Mouse (Mus musculus) lung, postnatal 36 days (tissue): ENCODE measurements around the gene Kcnq1.
A peak's percentile ranks its signal among the peaks of the same experiment; 100 is the strongest.

Source experiments
- DNase-seq: peaks from one replicate; pipeline ENCODE4 v3.0.0; 2022; ENCODE audit warnings: mixed read lengths

Kcnq1 gene

DNA sequence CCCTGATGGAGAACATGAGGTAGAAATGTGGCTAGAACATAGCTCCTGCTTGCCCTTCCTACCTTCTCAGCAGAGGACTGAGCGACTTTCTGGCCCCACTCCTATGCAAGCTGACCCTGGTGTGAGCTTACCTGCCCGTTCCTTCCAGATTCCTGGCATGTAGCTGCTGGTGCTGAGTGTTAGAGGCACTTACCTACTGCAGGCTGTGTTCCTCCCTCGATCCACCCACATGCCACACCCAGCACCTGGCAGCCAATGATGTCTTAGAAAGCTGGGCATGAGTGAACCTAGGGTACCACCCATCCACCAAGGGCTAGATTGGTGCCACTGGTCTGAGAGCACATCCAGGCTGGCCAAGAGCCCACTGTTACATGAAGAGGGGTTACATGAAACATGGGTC lies 12.3 kb upstream of the Kcnq1 start:
- no peak for DNase-seq

DNA sequence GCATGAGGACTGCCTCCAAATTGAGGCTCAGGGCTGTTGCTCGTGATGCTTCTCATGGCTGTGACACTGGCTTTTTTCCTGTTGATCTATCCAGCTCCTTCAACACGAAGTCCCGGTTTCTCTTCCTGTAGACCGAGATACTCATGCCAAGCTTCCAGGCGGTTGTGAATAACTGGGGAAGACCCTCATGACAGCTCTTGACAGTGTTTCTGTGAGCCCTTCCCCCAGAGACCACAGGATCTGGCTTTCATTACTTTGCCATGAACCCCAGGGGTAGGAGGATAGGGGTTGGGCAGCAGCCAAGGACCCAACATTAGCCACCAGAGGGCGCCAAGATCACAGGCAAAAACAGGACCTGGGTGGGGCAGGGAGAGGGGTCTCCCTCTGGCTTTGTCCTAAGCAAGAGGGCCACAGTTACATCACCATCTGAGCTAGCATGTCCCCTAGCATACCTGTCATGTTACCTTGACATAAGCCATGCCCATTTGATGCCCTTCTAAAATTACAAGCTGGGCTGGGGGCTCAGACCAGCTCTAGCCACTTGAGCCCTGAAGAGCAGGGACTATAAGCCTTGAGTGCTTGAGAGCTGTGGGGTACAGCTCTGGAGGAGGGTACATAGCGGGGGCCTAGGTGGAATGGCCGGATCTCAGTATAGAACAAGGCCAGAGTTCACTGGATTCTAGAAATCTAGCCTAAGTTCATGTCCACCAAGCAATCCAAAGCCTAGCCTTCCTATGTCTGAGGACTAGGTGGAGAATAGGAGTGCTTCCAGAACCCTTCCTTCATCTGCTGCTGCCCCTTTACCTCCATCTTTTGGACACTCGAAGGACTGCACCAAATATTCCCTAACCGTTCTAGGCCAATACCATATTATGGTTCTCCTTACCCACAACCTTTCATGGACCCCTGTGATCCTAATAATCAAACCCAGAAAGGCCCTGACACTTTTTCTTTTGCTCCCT lies 11.3 kb upstream of the Kcnq1 start, which contains the start of gene Trpm5:
Trpm5 (minus strand) TSS at position 51 of the 962 bp plus-strand sequence.
- peak; percentile 84 for DNase-seq

DNA sequence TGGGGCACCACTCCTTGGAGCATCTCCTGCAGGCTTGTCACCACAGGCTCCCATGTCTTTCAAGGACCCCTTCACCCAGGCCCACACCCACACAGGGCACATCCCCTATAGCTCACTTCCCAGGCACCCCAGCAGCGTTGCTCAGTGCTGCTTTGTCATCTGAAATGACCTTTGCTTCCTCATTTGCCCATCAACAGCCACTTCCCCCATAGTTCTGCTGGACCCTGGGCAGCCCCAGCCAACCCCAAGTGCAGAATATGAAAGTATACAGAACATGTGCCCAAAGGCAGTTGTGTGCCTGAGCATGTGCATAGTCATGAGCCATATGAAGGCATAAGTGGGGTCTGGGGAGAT lies 10.6 kb upstream of the Kcnq1 start:
- DNase-seq = no peak

DNA sequence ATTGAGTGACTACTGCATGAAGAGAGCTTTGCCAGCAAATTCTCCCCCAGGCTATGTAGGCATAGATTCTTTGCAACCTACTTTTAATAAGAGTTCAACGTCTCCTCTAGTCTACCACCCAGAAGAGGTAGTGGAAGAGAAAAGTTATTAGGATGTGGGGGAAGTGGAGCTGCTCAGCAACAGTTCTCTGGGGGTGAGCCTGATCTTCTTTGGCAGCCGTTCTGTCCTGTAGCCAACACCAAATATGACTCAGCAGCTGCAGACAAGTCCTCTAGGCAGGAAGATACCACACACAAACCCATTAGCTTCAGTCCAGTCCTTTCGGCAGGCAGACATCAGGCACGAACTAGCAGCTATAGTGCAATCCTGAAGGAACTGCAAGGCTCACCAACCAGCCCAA lies 5.4 kb upstream of the Kcnq1 start:
- no peak for DNase-seq

DNA sequence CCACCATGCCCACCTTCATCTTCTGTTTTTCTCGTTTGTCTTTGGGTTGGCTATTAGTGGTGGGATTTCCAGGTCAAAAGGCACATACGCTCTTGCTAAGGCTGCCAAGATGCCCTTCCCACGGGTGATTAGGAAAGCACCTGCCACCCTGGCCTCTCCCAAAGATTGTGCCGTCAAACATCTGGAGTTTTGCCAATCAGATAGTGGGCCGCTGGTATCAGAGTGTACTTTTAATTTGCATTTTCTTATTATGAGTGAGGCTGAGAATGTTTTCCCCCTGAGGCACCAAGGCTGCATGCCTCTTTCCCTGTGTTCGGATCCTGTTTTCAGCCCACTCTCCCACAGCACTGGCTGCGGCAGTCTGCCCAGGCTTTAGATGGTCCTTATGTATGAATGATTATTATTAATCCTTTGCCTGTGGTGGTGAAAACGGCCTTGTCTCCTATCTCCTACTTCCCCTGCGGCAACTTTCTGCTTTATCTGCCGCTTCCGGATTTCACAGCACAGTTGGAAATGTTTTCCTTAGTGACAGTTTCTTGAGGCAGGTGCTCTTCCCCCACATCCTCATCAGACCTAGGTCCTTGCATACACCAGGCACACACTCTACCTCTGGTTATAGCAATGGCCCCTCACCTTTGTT lies 784 bp upstream of the Kcnq1 start:
- DNase-seq = peak; percentile 67

DNA sequence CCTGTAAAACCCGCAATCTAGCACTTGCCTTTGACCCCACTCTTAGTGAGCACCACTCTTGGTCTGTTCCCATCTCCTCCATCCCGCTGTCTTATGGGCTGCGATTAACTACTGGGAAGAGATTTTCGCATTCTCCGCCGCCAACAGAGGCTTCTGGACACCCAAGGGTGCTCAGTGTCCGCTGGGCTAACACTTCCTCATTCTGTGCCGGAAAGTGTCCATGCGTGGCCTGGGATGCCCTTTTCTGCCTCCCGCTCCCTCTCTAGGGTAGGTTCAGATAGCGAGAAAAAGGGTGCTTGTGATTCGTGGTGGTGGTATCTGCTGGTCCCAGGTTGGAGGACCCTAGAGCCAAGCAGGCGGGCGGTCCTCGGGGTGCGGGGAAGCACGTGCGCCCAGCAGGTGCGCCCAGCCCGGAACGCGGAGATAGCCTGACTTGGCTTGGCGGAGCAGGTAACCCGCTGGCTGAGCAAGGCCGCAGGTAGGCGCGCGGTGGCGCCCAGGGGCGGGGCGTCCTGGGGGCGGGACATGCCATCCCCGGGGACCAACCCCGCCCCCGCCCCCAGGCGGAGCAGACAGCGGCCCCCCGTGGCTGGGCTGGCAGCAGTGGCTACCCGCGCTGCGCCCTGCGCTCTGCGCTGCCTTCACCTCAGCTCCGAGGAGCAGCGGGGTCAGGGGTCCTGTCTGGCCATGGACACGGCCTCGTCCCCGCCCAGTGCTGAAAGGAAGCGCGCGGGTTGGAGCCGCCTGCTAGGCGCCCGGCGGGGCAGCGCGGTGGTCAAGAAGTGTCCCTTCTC lies 707 bp downstream of the Kcnq1 start:
- DNase-seq = peak; percentile 89

DNA sequence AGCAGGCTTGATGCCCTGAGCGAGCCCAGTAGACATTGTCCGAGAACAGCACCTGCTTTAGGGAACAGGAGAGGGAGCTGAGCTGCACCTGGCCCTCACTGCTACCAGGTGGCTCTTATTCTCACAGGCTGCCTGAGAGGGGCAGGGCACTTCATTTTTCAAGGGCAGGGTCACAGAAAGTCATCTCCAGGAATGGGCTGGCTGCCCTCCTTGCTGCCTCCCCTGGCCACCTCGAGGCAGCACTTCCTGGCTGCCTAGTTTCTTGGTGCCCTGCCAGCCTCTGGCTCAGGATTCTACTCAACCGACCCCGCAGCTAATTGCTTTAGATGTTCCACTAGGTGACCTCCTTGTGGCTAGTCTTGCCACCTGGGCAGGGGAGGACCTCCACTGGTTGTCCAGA lies 2.0 kb downstream of the Kcnq1 start:
- DNase-seq = peak; percentile 77

DNA sequence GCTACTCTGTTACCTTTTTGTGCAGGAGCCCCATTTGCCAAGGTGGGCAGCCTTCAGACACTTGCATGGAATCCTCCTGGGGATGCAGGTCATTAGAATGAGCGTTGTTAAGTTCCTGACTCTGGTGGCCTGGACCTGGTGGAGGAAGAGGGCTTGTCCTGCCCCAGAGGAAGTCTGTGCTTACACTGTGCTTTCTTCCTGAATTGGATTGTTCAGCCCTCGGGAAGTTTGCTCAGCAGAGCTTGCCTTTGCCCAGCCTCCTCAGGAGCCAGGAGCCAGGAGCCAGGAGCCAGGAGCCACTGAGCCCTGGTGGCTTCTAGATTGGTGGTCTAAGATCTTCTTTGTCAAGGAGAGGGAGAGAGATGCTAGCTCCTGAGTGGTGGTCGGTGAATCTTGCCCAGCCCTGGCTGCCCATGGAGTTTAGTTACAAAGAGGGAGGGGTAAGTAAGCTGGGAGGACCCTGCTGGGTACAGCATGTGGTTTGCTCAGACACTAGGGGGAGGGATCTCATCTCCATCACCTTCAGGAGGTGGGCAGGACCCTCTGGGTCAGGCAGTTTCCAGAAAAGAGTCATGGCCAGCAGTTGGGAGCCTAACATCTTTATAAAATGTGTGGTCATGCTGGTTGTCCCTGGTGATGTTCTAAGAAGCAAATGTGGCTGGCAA lies 3.0 kb downstream of the Kcnq1 start:
- DNase-seq = peak; percentile 67

DNA sequence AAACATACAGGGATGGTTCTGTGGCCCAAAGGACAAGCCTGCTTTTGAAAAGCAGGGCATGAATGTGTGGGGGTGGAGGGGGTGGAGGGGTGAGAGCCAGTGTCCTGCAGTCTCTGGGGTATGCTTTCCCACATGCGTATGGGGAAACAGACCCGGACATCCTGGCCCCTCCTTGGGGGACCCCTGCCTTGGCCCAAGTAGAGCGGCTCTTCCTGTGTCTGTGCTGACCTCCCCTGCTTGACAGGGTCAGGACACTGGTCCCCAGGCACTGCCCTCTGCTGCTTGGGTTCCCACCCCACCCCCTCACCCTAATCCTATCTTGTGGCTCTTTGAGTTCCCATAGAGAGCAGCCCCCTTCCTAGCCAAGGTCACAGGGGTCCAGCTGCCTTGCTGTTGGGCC lies 3.5 kb downstream of the Kcnq1 start:
- no peak for DNase-seq

DNA sequence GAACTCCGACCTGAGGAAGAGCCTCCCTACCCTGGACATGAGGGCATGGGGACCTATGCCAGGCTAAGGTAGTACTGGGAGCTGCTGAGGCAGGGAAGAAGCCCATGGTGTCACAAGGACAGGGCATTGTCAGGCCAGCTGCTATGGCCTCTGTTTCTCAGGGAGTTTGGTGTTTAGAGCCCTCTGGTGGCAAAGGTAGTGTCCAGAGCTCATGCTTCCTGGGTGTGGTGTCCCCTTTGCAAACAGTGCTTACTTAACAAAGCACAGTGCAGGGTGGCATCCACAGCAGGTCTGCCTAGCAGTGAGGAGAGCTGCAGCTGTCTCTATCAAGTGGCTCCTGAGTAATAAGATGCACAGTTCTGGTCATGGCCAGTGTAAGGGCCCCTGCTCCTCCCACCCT lies 4.6 kb downstream of the Kcnq1 start:
- DNase-seq = peak; percentile 71

DNA sequence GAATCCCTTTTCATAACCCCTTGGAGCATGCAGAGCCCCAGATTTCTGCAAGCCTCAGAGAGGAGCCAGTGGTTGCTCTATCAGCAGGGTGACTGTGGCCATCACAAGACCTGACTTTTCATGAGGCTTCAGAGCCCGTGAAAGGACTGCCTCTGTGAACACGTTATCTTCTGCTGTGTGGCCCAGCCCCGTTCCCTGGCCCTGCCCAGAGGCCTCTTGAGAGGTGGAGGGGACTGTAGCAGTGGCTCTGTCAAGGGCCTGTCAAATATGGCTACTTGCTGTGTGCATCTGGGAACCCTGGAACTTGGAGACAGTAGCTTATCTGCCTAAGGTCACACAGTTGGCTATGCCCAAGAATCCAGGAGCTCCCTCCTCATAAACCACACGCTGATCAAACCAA lies 5.6 kb downstream of the Kcnq1 start:
- DNase-seq = no peak

DNA sequence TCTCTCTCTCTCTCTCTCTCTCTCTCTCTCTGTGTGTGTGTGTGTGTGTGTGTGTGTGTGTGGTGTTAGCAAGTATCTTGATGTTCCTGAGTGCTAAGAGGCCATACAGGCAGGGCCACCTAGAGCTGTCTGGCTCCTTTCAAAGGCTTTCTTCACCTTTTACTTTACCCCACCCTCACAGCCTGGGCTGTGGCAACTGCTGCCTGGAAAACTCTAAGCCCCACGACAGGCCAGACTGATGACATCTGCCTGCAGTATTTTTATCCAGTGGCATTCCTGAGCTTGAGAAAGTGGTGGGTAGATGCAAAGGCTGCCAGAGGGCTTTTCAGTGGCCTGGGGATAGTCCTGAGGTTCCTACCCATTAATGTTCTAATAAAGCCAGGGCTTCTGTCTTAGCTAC lies 6.2 kb downstream of the Kcnq1 start:
- no peak for DNase-seq

DNA sequence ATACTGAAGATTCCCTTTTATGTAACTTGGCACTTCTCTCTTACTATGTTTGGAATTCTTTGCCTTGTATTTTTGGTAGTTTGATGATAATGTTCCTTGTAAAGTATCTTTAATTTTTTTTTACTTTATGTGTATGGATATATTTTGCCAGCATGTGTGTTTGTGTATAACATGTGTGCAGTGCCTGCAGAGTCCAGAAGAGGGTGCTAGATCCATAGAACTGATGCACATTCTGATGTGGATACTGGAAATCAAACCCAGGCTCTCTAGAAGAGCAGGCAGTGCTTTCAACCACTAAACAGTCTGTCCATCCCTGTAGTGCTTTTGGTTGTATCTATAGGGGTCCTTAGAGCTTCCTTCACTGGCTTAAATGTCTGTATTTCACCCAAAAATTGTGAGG lies 8.6 kb downstream of the Kcnq1 start:
- no peak for DNase-seq

DNA sequence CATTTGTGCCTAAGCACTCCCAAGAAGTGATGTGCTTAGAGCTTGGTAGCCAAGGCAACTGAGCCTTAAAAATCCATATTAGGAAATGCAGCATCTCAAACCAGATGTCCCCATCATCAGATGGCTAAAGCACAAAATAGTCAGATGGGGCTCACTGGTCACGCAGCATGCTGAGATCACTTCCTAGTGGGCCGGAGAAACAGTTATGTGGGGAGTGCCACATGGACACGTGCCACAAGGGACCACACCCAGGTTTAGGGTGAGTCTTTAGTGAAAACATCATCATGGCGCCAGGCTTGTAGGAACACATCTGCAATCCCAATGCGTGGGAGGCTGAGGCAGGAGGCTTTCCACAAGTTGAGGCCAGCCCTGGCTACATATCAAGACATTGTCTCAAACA lies 10.4 kb downstream of the Kcnq1 start:
- DNase-seq = no peak

DNA sequence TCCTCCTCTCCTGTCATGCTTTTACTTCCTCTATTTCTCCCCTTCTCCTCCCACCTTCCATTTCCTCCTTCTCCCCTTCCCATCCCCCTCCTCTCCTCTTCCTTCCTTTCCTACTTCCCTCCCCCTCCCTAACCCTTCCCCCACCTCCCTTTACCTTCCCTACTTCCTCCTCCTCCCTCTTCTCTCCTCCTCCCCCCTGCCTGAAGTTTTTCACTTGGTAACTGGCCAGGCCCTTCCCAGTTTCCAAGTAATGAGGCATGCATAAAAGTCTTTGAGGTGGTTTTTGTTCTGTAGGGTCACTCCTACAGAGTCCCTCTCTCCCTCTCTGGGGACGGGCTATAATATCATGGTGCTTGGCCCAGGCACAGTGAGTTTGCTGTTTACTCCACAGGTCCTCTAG lies 13.2 kb downstream of the Kcnq1 start:
- DNase-seq = peak; percentile 61

DNA sequence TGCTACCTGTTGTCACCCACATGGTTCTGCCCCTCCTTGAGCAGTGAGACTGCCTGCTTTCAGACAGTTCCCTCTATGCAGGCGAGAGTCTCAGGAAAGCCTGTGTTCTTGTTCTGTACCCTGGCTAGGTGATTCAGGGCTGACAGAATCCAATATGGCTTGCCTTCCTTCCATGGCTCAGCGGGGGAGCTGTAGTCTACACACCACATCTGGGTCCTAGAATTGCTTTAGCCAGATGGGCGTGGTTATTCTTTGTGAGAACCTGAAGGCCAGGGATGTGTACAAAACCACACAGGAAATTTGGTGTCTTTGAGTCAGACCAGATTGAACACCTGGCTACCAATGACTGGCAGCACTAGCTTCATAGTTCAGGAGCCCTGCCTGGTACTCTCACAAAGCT lies 13.7 kb downstream of the Kcnq1 start:
- DNase-seq = no peak

DNA sequence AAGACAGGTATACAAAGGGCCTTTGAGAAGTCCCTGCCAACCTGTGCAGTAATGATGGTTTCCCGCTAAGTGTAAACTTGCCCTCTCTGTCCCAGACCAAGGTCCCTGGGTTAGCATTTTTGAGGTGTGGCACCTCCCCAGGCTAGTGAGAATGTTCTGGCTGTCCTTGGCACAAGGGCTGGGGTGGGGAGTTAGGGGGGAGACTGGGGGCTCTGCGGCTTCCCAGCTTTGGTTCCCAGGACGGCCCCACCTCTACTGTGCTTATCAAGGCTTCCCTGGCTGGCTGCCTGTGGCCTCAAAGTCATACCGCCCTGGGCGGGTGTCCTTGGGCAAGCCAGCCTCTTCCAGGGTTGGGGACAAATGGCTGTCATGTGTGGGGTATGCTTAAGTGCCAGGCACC lies 16.0 kb downstream of the Kcnq1 start:
- DNase-seq = peak; percentile 67

DNA sequence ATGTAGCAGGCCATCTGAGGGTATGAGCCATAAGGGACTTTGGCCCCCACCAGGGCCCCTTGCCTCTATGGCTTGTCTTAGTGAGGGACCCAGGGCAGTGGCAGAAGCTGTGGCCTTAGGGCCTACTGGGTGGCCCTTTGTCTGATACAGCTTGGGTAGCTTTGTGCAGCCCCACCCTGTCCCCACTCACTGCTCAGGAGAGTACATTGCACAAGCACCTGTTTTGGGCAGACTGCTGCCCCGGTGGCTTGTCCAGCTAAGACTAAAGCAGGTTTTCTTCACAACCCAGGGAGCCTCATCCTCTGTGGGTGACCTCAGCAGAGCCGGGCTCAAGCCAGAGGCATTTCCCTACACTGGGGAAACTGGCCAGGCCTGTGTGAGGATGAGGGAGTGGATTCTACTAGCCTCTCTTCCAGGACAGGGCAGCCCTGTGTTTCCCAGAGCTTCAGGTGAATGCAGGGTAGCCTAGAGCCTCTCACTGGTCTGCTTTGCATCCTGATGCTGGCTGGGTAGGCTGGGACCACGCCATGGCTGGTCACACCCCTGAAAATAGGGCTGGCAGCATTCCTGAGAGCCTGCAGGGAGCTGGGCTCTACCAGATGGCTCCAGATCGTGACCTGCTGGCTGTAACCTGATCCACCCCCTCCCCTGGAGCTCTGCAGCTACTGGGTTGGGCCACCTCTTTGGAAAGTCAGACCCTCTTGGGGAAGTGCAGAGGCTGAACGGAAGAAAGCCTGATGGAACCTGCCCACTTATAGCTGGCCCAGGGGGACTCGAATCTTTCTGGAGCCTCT lies 17.9 kb downstream of the Kcnq1 start:
- peak; percentile 65 for DNase-seq

DNA sequence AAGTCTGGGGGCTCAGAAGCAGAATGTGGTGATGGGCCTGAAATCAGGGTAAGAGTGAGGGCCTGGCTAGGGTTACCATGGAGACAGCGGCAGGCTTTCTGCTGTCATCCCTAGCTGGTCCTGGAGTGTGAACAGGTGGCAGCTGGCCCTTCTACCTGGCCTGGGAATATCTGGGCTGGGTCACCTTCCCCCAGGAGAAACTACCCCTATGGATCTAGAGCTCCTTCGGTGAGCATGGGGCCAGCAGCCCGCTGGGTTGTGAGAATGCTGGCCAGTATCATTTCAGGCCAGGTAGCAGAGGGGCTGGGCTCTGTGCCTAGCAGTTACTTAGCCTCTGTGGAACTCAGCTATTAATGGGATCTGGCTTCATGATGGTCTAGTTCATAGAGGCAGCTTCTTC lies 18.7 kb downstream of the Kcnq1 start:
- no peak for DNase-seq

DNA sequence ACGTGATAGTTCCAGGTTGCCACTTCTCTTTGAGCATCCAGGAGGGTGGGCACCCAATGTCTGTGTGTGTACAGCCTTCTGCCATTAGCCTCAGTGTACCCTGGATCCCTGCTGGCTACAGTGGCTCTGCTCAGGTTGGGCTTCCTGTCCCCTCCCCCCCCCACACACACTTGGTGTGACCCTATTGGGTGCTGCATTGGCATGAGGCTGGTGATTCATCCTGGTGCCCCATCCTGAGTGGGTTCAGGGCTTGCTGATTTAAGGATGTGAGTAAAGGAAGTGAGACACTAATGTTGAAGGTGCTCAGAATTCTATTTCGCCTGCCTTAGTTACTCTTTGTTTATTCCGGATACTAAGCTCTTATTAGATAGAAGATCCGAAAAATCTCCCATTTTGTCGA lies 26.7 kb downstream of the Kcnq1 start:
- no peak for DNase-seq

DNA sequence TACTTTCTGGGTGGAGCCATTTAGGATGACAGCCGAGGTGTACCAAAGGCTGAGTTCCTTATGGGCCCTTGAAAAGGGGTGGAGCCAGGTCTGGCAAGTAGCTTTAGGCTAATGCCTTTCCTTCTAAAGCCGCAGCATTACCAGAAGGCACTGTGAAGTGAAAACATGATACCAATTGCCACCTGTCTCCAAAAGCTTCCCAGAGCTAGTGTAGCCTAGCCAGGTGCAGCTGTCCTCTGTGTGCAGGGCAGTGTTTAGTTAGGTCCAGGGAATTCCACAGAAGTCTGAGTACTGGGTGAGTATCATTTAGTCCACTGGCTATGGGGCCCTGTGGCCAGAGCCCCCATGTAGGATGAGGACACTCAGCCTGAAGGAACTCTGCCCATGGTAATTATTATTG lies 30.0 kb downstream of the Kcnq1 start:
- DNase-seq = no peak

DNA sequence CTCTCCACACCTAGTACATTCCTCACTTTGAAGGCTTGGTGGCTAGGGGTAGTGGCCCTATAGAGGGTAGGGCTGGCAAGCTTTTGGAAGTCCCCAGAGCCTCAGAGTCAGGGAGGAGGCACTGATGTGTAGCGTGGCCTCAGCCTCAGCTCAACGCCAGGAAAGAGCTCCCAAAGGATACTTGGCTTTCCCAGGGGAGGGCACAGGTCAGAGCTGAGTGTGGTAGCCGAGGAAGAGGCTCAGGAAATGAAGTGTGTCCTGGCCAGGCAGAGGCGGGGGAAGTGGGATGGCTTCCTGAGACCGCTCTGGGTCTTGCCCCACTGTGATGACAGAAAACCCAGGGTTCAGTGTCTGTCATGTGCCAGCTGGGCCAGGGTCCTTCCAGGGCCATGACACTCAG lies 30.4 kb downstream of the Kcnq1 start:
- peak; percentile 39 for DNase-seq
